Mouse (Mus musculus) embryonic fibroblast, embryonic 13.5 days (primary cell): ENCODE data around the gene Zfp3. TPM values are rescaled to one million over a fixed set of nuclear protein-coding genes. Genes with fewer than 3 reads are reported as not detected.

ENCODE experiments used
- H3K27ac ChIP-seq: 2 replicates; pipeline ENCODE4 v1.5.1; 2012; ENCODE audit warnings: low read length, control low read depth, inconsistent platforms; ENCODE audit not compliant: insufficient read depth
- H3K4me1 ChIP-seq: 2 replicates; pipeline ENCODE4 v1.6.1; 2011; ENCODE audit warnings: low read length; ENCODE audit not compliant: control insufficient read depth, insufficient read depth
- H3K4me3 ChIP-seq: 2 replicates; pipeline ENCODE4 v1.5.1; 2011; ENCODE audit warnings: mild to moderate bottlenecking, control low read depth, low read length; ENCODE audit not compliant: insufficient read depth
- CTCF ChIP-seq: IDR thresholded peaks from 2 replicates; pipeline ENCODE4 v1.5.1; 2011; ENCODE audit warnings: mild to moderate bottlenecking, control low read depth, low read length, moderate library complexity, borderline replicate concordance; ENCODE audit not compliant: insufficient read depth
- POLR2A ChIP-seq: IDR thresholded peaks from 2 replicates; pipeline ENCODE4 v1.6.1; 2011; ENCODE audit warnings: low read depth, mild to moderate bottlenecking, control low read depth, low read length, moderate library complexity
- polyA plus RNA-seq: library from polyadenylated mRNA; stranded (reverse); fragments of >200 nt; gene quantifications from 2 replicates; pipeline ENCODE4 v1.2.4, GENCODE M21; 2011; ENCODE audit warnings: low read depth; ENCODE audit not compliant: missing spikeins, insufficient read length

Zfp3 gene
- polyA plus RNA-seq, 1 experiment, result 1.5 TPM

GRCm38 (mm10) chr11:70785908-70786307 lies 21.9 kb downstream of the Zfp3 start:
- Histone ChIP-seq H3K27ac (no peak overlapping the region), H3K4me1 (no peaks in the 10 kb centered on the region), H3K4me3 (no peak overlapping the region)
- TF ChIP-seq CTCF (no peak), POLR2A (no peak)

GRCm38 (mm10) chr11:70787052-70787451 lies 23.0 kb downstream of the Zfp3 start:
- no peak for TF ChIP-seq POLR2A
- no peak for TF ChIP-seq CTCF
- Histone ChIP-seq H3K27ac (no peak overlapping the region), H3K4me1 (no peaks in the 10 kb centered on the region), H3K4me3 (no peak overlapping the region)

- TF ChIP-seq POLR2A (no peak), CTCF (no peak)
- no peak overlapping the region for H3K27ac ChIP-seq
- no peak overlapping the region for H3K4me3 ChIP-seq
- H3K4me1 ChIP-seq, result no peaks in the 10 kb centered on the region
Measured at GRCm38 (mm10) chr11:70788972-70789655, 25.1 kb downstream of the Zfp3 start.

GRCm38 (mm10) chr11:70790426-70790825 lies 26.4 kb downstream of the Zfp3 start:
- no peak for TF ChIP-seq POLR2A
- TF ChIP-seq CTCF, result no peak
- no peaks in the 10 kb centered on the region for H3K4me1 ChIP-seq
- no peak overlapping the region for H3K4me3 ChIP-seq

GRCm38 (mm10) chr11:70790874-70791551 lies 27.0 kb downstream of the Zfp3 start:
- H3K4me3 ChIP-seq, result no peak overlapping the region
- H3K4me1 ChIP-seq, result no peaks in the 10 kb centered on the region
- no peak overlapping the region for H3K27ac ChIP-seq
- TF ChIP-seq POLR2A (no peak), CTCF (no peak)

More at GRCm38 (mm10) chr11:70790426-70790825, 26.4 kb downstream of the Zfp3 start:
- H3K27ac ChIP-seq, result no peak overlapping the region

GRCm38 (mm10) chr11:70791676-70792075 lies 27.7 kb downstream of the Zfp3 start:
- no peak for TF ChIP-seq POLR2A
- TF ChIP-seq CTCF, result no peak
- no peaks in the 10 kb centered on the region for H3K4me1 ChIP-seq
- H3K27ac ChIP-seq, result no peak overlapping the region
- no peak overlapping the region for H3K4me3 ChIP-seq

- TF ChIP-seq POLR2A, result no peak
- no peak for TF ChIP-seq CTCF
- Histone ChIP-seq H3K4me3 (no peak overlapping the region), H3K4me1 (no peaks in the 10 kb centered on the region), H3K27ac (no peak overlapping the region)
Measured at GRCm38 (mm10) chr11:70792409-70792808, 28.4 kb downstream of the Zfp3 start.

GRCm38 (mm10) chr11:70802208-70802864 lies 38.3 kb downstream of the Zfp3 start:
- Histone ChIP-seq H3K4me3 (no peak overlapping the region), H3K4me1 (no peaks in the 10 kb centered on the region), H3K27ac (no peak overlapping the region)
- no peak for TF ChIP-seq POLR2A
- TF ChIP-seq CTCF, result no peak

GRCm38 (mm10) chr11:70802865-70803261 lies 38.9 kb downstream of the Zfp3 start:
- H3K4me3 ChIP-seq, result no peak overlapping the region
- TF ChIP-seq POLR2A (no peak), CTCF (no peak)
- H3K27ac ChIP-seq, result no peak overlapping the region
- no peaks in the 10 kb centered on the region for H3K4me1 ChIP-seq
